Mouse (Mus musculus): ENCODE measurements around the gene Gpc5.

Gene Gpc5

DNA sequence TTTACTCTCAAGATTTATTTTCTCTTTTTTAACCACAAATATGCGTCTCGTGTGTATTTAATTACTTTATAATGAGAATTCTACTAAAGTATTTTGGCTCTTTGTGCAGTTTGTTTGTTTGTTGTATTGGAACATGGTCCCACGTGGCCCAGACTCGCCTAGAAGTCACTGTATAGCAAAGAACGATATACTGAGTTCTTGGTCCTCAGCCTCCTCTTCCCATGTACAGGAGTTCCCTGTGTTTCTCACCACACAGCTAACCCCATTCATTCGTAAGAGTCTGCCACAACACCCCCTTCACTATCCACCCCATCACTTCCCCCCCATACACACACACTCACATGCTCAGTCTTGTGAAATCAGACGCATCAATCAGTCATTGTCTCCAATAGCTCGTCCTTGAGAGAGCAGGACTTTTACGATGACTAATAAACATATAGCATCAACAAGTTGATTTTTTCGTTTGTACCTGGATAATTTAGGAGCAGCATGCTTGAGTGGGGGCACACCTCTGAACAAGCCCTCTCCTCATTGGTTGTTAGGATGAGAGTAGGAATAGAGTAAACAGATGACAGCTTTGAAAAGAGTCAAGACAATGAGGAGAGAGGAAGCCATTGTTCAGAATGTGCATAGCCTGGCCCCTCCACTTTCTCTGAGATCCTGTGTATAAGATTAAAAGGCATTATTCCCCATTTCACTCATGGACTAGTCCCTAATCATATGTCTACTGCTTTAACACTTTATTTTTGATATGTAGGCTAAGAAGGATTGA lies 740.0 kb downstream of the Gpc5 start:
- no peak for DNase-seq (ENCODE audit: low read depth, low spot score)

DNA sequence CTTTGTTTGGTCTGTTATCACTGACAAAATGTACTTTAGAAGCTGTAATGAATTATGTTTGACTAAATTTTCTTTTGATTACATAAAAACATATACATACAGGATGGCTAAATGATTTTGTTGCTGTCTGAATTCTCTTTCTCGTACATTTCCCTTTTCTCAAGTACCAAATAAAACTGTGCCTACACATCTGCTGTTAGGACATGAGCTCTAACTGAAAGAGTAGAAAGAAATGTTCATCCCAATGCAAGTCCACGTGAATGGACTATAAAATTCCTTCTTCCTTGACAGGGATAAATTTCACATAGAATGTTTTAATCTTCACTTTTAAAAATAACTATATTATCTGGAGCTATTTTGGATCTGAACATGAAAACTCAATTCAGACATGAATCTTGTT lies 751.8 kb downstream of the Gpc5 start:
- no peak for DNase-seq (ENCODE audit: low read depth, low spot score)

DNA sequence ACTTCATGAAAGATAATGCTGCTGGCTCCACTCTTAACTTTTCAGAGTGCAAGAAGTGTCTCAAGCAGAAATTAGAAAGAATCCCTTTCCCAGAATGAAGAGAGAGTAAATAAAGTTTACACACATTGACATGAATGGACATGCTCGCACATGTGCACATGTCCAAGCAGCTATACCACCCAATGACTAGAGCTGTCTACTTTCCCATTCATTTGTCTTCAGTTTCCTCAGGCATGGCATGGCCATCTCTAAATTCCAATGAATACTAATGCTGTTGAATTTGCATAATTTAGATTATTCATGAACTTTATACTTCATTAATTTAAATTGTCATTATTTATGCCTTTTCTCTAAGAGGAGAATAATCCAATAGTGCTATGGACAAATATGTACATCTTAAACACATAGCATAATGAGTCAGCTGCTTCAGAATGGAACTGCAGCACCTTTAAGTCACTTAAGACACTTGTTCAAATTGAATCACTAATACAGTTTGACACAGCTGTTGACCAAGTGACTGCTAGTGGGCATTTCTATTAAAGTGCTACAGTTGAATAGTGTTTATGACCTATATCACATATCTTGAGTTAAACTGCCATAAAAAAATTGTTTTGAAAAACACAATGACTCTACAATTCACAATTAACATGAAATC lies 752.9 kb downstream of the Gpc5 start:
- no peak for DNase-seq (ENCODE audit: low read depth, low spot score)

DNA sequence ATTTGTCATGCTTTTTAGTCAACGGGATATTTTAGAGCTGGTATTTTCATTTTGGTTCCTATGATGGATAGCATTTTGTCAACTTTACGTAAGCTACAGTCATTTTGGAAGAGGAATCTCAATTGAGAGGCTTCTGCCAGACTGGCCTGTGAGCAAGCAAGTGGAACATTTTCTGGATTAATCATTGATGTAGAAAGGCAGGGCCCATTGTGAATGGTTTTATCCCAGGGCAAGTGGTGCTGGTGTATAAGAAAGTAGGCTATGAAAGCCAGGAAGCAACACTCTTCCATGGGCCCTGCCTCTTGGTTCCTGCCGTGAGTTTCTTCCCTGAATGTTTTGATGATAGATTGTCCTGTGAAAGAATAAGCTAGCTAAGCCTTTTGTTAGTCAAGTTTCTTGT lies 777.1 kb downstream of the Gpc5 start:
- no peak for DNase-seq (ENCODE audit: low read depth, low spot score)

DNA sequence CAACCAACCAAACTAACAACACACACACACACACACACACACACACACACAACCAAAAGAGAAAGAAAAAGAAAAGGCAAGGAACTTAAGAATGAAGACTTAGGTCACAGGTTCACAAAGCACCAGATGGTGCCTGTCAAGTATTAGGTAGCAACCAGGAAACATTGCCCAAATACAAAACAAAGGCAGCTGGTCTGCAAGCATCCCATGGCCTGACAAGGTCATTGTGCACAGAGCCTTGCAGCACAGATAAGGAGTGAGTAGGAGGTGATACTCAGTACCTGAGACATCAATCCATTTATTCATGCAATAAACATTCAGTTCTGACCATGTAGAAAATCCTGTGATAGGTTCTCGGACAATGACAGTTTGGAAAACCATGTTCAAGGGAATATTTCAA lies 884.0 kb downstream of the Gpc5 start:
- no peak for DNase-seq (ENCODE audit: low read depth, low spot score)

DNA sequence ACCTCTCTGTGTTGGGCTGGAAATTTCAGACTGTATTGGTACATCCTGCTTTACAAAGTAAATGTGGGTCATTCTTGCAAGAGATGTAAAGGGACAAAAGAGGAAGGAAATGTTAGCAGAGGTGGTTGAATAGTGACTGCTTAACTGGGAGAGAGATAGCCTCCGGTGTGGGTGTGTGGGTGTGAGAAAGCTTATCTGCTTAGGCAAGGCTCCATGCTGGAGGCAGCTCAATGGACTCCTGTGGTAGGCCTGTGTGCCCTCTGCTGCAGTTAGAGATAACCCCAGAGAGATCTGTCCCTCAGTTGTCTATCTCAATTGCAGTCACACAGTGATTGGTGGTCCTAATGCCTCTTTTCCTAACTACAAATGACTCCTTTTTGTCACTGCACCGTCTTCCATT lies 887.2 kb downstream of the Gpc5 start:
- DNase-seq (ENCODE audit: low read depth, low spot score) = no peak

DNA sequence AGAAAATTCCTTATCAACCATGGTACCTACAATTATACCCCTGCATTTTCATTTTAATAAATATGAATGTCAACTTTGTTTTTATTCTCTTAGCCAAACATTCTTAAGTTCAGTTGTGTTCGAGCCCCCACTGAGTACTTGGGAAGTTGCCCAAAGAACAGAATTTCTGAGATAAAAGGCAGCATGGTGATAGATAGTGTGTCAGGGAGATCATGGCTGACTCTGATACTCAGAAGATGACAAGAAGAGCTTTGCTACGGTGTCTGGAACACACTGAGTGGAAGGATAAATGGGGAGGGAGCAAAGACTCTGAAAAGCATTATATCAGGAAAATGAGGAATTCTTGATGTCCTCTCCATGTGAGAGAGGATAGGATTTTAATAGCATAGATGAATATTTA lies 898.7 kb downstream of the Gpc5 start:
- no peak for DNase-seq (ENCODE audit: low read depth, low spot score)

DNA sequence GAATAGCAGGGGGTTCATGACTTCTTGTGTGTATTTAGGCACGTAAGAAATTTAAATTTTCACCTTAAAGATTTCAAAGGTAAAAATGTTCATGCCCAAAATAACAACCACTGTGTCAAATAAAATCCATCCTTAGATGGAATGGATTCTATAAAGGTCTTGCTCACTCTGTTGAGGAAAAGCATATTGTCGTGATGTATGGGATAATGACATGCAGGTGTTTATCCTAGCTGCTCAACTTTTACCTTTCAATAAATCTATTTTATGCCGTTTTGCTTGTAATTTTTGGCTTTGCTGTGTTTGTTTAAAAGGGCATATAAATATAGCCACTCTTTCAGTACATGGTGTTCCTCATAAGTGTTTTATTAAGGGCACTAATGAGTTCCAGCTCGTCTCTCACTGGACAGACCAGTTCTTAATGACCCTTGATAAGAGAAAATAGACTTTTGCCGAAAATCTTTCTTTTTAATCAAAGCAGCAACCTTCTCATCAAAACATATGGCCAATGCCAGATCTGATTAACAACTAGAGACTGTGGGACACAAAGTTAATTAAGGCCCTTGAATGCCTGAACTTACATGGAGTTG lies 901.6 kb downstream of the Gpc5 start:
- no peak for DNase-seq (ENCODE audit: low read depth, low spot score)

DNA sequence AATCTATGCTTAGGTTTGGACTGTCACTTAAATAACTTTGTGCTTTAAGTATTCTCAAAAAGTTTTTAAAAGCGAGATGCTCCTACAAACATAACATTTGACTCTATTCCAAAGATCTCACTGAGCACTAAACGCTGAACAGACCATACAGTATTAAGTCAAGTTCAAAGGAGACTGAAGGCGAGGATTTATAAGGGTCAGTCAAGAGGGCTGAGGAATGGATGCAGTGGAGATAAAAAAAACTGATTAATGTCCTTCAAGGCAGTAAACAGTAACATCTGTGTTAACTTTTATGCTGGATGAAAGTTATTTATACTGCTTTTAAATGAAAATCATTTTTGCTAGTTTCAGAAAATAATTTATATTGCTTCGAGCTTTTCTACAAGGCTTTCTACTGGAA lies 906.9 kb downstream of the Gpc5 start:
- DNase-seq (ENCODE audit: low read depth, low spot score) = no peak

DNA sequence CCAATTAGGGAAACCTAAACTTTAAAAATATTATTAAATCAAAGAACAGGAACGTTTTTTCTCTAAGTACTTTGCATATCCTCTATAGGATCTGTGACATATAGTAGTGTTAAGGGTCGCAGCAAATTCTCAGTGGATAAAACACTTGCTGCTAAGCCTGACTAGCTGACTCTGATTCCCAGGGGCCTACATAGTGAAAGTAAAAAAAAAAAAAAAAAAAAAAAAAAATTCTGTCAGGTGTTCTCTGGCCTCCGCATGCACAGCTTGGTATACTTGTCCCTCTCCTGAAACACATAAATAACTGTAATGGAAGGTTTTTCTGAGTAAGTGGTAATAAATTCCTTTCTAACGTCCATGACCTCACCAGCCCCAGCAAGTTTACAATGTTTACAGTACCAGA lies 995.0 kb downstream of the Gpc5 start:
- no peak for DNase-seq (ENCODE audit: low read depth, low spot score)

DNA sequence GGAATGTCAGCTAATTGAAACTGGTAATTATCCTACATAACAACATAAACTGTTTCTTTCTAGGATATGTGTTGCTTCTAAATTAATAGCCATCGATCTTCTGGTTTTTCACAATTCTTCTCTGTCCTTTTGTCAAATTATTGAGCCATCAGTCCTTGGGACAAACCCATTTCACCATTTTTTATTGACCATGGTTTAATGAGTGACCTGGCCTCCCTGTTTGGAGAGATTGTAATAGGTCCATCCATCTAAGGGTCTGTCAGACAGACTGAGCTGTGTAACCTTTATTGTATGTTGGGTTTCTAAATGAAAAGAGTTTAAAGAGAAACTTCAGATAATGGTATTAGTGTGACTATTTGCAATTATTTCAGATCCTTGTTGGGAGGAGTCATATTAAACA lies 1035.9 kb downstream of the Gpc5 start:
- DNase-seq (ENCODE audit: low read depth, low spot score) = no peak

DNA sequence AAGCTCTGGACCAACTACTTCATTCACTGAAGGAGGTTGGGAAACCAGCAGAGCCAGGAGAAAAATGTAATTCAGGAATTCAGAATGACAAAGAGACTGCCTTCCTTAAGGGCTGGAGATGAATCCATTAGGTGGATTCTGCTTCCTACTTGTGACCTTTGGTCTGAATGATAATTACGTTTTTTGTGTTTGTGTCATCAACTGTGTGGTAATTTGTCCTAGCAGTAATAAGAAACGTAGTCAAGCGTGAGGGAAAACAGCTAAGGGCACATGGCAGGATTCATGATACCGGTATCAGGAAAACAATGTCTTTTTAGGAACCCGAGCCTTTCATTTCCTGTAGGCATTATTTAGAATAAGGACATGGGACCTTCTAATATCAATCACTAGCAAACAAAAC lies 1045.3 kb downstream of the Gpc5 start:
- DNase-seq (ENCODE audit: low read depth, low spot score) = no peak

DNA sequence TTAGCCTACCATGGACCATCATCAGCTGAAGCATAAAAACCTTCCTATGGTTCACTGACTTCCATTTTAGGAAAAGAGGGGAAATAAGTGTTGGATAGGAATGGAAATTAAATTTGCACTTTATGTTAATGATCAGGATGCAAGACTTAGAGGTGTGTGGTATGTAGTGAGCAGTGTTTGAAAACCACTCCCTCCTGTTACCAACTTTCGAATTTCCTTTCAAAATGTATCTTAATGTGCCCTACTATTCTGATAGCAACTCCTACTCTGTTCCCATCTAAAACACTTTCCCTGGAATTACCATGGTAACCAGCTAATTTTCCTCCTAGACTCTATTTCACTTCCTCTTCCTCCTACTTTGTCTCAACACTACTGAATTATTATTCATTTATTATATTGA lies 1045.8 kb downstream of the Gpc5 start:
- no peak for DNase-seq (ENCODE audit: low read depth, low spot score)

DNA sequence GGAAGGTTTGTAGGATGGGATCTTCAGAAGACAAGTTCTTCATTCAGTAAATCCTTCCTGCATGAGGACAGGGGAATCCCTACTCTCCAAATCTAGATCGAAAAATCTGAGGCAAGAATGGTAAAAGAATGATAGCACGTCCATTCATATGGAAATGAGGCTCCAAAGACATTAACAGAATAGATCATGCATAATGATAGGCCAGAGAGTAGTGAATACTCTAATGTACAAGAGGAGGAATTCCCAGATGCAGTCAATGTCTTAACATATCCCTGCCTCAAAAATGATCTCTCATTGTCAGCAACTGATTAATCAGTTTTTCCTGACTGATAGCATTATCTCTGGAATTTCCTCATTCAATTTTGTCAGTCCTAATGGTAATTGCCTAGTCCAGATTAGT lies 1070.6 kb downstream of the Gpc5 start:
- no peak for DNase-seq (ENCODE audit: low read depth, low spot score)

DNA sequence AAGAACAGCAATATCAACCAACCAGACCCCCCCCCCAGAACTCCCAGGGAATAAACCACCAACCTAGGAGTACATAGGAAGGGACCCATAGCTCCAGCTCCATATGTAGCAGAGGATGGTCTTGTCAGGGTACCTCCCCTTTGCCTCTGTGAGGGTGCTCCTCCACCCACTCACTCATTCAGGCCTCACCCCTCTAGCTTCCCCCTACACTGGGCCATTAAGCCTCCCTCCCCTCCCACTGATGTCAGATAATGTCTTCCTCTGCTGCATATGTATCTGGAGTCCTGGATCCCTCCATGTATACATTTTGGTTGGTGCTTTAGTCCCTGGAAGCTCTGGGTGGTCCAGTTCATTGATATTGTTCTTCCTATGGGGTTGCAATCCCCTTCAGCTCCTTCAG lies 1075.4 kb downstream of the Gpc5 start:
- no peak for DNase-seq (ENCODE audit: low read depth, low spot score)

DNA sequence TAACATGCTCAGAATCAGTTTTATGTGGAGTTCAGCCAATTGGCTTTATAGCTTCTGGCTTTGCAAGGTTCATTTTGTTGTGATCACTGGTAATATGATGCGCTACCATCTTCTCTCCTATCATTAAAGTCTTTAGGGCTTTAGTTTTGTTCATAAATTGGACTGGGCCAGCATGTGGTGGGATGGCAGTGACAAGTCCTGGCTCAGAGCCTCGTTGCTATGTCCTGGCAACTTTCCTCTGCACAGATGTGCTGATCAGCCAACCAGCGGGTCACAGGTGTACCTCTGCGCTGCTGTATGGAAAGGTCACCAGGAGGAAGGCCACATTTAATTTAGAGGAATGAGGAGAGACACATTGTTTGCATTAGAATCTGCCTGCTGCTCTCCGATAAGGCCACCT lies 1077.1 kb downstream of the Gpc5 start:
- no peak for DNase-seq (ENCODE audit: low read depth, low spot score)

DNA sequence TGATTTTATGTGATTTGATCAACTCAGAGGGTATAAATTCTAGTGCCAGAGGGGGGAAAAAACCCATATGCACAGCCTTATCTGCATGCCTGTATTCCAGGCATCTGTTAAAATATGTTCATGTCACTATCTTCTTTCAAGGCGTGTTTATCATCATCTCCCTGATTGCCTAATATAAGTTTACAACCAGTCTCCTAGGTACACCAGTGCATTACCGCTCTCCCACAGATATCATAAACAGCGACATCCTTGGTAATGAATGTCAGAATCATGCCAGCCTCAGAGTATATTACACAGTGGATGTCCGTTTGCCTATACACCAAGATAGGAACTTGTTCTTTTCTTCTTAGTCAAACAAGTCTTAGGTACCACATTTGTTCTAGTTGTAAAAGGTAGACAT lies 1095.0 kb downstream of the Gpc5 start:
- no peak for DNase-seq (ENCODE audit: low read depth, low spot score)

DNA sequence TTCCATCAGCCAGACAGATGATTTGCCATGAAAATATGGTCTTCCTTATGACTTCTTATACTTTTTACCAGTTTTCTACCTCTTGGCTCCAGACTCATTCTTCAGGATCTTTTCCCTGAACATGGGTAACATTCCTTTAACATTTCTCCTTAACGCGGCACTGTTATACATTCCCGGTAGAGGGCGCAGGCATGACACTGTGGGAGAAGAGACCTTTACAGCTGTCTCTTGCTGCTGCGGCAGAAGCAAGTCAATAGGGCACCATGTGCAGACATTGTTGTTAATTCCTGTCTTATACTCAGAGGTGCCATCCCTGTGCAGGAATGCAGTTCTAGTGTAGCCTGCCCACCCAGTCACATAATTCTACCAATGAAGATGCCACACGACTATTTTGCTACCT lies 1115.0 kb downstream of the Gpc5 start:
- DNase-seq (ENCODE audit: low read depth, low spot score) = peak; percentile 36

DNA sequence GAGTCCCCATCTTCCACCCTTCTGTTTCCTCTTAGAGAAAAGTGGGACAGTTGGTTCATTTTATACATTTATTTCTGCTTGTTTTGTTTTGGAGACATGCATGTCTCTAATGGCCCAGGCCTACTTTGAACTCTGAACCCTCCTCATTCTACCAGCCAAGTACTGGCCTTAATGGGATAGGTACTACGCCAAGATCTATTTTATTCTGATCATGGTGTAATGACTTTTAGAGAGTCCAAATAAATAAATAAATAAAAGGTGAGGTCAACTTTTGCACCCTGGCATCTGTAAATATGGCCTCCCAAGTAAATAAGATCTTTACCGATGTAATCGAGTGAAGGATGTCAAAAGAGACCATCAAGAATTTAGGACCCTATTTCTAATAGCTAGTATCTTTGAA lies 1116.6 kb downstream of the Gpc5 start:
- DNase-seq (ENCODE audit: low read depth, low spot score) = no peak

DNA sequence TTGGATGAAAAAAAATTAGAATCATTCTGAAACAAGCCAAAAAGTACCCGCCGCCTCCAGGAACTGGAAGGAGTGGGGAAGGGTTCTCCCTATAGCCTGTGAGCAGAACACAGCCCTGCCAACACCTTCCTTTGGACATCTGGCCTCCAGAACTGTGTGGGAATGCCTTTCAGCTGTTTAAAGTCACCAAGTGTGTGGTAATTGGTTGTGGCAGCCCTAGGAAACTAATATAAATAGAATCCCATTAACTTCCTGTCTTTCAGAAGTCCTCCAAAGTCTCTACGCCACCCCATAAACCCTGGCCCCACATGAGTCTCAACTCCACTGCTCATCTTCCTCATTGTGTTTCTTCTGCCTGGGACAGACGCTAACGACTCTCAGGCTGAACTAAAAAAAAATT lies 1117.0 kb downstream of the Gpc5 start:
- peak; percentile 23 for DNase-seq (ENCODE audit: low read depth, low spot score)

DNA sequence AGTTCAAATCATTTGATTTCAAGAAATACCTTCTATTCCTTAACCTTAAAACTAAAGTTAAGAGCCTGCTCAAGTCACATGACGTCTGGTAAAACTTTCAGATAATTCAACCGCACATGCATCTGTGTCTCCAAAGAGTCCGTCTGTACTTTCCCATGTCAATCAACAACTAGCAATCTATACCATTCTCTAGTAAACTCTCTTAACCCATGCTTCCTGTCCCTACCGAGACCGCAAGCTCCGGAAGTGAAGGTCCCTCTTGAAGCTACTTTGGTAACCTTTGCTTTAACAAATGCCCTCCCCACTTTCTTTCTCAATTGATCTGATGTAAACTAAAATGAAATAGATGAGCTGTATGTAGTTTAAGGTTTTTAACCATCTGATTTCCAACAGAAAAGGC lies 1118.3 kb downstream of the Gpc5 start:
- no peak for DNase-seq (ENCODE audit: low read depth, low spot score)

DNA sequence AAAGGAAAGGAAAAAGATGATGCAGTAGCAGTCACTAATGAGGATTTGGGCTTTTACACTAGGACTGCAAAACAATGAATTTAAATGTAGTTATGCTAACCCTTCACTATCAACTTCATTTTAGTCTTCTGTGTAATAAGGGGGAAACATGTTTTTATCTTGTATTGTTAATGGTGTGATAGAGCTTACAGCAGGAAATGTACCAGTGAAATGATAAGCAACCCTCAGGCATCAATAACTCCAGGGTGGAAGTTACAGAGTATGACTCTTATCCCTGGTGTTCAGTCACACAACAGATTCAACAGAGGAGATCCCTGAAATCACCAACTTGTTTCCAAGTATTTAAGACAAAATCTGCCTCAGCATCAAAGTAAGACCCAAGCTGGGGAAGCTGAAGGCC lies 1120.0 kb downstream of the Gpc5 start:
- DNase-seq (ENCODE audit: low read depth, low spot score) = no peak

DNA sequence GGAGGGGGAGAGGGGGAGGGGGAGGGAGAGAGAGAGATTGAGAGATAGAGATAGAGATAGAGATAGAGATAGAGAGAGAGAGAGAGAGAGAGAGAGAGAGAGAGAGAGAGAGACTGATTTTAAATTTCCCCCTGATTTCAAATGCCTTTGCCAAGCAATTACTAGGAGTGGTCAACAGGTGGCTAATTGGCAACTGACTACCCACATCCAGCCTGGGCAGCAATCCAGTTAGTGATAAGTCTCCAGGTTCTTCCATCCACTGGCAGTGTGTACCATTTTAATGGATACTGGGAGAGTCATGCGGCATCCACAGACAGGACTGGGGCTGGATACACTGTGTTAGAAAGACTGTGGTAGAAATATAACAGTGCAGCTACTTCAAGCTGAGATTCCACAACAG lies 1166.1 kb downstream of the Gpc5 start:
- DNase-seq (ENCODE audit: low read depth, low spot score) = no peak

Measured in embryo, embryonic 11.5 days (tissue).